Mouse (Mus musculus): ENCODE measurements around the gene Nemf.

DNA sequence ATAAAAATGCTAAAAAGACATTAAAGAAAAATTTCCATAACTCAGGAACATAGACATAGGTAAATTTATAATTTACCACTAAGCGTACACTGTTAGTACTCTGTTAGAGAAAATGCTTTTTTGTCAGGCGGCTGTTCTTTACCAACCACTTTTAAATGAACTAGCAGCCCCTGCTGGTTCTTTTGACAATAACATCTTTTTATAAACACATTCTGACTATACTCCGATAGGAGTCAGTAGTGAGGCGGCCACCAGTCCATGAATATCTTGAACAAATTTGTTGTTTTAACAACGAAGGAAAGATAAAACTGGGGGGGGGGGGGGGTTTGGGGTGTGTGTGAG lies 3.7 kb upstream of the Nemf start:
- no peak for TF ChIP-seq TAL1 (IDR thresholded peaks at IDR 0.05; ENCODE audit: low read length)
- no peak for TF ChIP-seq GATA1 (IDR thresholded peaks at IDR 0.05; ENCODE audit: low read length)
